Mouse (Mus musculus): Measurements from ENCODE around the gene Sash1. TPM values are rescaled to one million over a fixed set of nuclear protein-coding genes. Genes with fewer than 3 reads are reported as not detected.

Sash1 gene
- total and polyA plus RNA-seq, 3 experiments, result 0.16 TPM; not detected in 2

GRCm38 (mm10) chr10:8686219-8686618, 199.7 kb downstream of the Sash1 start:
- Histone ChIP-seq H3K9me3 (replicated peaks) (peaks cover 39% of the 10 kb centered on the region), H3K27me3 (ENCODE audit: insufficient read depth, low read length) (no peaks in the 10 kb centered on the region), H3K36me3 (replicated peaks) (no peaks in the 10 kb centered on the region), H3K4me3 (ENCODE audit: low read depth, low read length) (no peak overlapping the region), H3K4me1 (ENCODE audit: insufficient read depth, low read depth, low read length) (no peaks in the 10 kb centered on the region)
- no peak for ATAC-seq (ENCODE audit: extremely low read depth, insufficient number of reproducible peaks, low FRiP score, poor library complexity, severe bottlenecking)
- DNase-seq (ENCODE audit: low spot score), result no peak
- TF ChIP-seq TAL1 (conservative IDR thresholded peaks at IDR 0.05; ENCODE audit: low read depth, low read length) (no peak), CTCF (IDR thresholded peaks at IDR 0.05; ENCODE audit: low read depth, low read length) (no peak), GATA2 (IDR thresholded peaks at IDR 0.05; ENCODE audit: borderline replicate concordance, low read depth, low read length) (no peak), POLR2AphosphoS5 (IDR thresholded peaks at IDR 0.05; ENCODE audit: insufficient replicate concordance, low read depth, low read length) (no peak), GATA1 (IDR thresholded peaks at IDR 0.05; ENCODE audit: borderline replicate concordance, low read length) (no peak)

- no peak for ATAC-seq (ENCODE audit: extremely low read depth, insufficient number of reproducible peaks, low FRiP score, poor library complexity, severe bottlenecking)
- TF ChIP-seq POLR2AphosphoS5 (IDR thresholded peaks at IDR 0.05; ENCODE audit: insufficient replicate concordance, low read depth, low read length) (no peak), GATA1 (IDR thresholded peaks at IDR 0.05; ENCODE audit: borderline replicate concordance, low read length) (no peak), TAL1 (conservative IDR thresholded peaks at IDR 0.05; ENCODE audit: low read depth, low read length) (no peak), GATA2 (IDR thresholded peaks at IDR 0.05; ENCODE audit: borderline replicate concordance, low read depth, low read length) (no peak), CTCF (IDR thresholded peaks at IDR 0.05; ENCODE audit: low read depth, low read length) (no peak)
- Histone ChIP-seq H3K4me1 (ENCODE audit: insufficient read depth, low read depth, low read length) (no peaks in the 10 kb centered on the region), H3K9me3 (replicated peaks) (peaks cover 37% of the 10 kb centered on the region), H3K36me3 (replicated peaks) (no peaks in the 10 kb centered on the region), H3K4me3 (ENCODE audit: low read depth, low read length) (no peak overlapping the region), H3K27me3 (ENCODE audit: insufficient read depth, low read length) (no peaks in the 10 kb centered on the region)
- DNase-seq (ENCODE audit: low spot score), result no peak
These were observed 200.6 kb downstream of the Sash1 start for GRCm38 (mm10) chr10:8685269-8685668.

GRCm38 (mm10) chr10:8682900-8683299, 203.0 kb downstream of the Sash1 start:
- no peak for DNase-seq (ENCODE audit: low spot score)
- no peaks in the 10 kb centered on the region for H3K4me1 ChIP-seq (ENCODE audit: insufficient read depth, low read depth, low read length)
- TF ChIP-seq GATA1 (IDR thresholded peaks at IDR 0.05; ENCODE audit: borderline replicate concordance, low read length) (no peak), CTCF (IDR thresholded peaks at IDR 0.05; ENCODE audit: low read depth, low read length) (peak; percentile 61)
- no peaks in the 10 kb centered on the region for H3K27me3 ChIP-seq (ENCODE audit: insufficient read depth, low read length)
- no peaks in the 10 kb centered on the region for H3K36me3 ChIP-seq (replicated peaks)
- H3K9me3 ChIP-seq (replicated peaks), result peaks cover 37% of the 10 kb centered on the region
- ATAC-seq (ENCODE audit: extremely low read depth, insufficient number of reproducible peaks, low FRiP score, poor library complexity, severe bottlenecking), result no peak
- H3K4me3 ChIP-seq (ENCODE audit: low read depth, low read length), result no peak overlapping the region

- Histone ChIP-seq H3K4me3 (ENCODE audit: low read depth, low read length) (no peak overlapping the region), H3K27me3 (ENCODE audit: insufficient read depth, low read length) (no peaks in the 10 kb centered on the region), H3K4me1 (ENCODE audit: insufficient read depth, low read depth, low read length) (no peaks in the 10 kb centered on the region), H3K9me3 (replicated peaks) (peaks cover 35% of the 10 kb centered on the region), H3K36me3 (replicated peaks) (no peaks in the 10 kb centered on the region)
- DNase-seq (ENCODE audit: low spot score), result no peak
- no peak for TF ChIP-seq CTCF (IDR thresholded peaks at IDR 0.05; ENCODE audit: low read depth, low read length)
- TF ChIP-seq GATA1 (IDR thresholded peaks at IDR 0.05; ENCODE audit: borderline replicate concordance, low read length), result no peak
- TF ChIP-seq GATA2 (IDR thresholded peaks at IDR 0.05; ENCODE audit: borderline replicate concordance, low read depth, low read length), result no peak
- TF ChIP-seq TAL1 (conservative IDR thresholded peaks at IDR 0.05; ENCODE audit: low read depth, low read length), result no peak
- no peak for TF ChIP-seq POLR2AphosphoS5 (IDR thresholded peaks at IDR 0.05; ENCODE audit: insufficient replicate concordance, low read depth, low read length)
- ATAC-seq (ENCODE audit: extremely low read depth, insufficient number of reproducible peaks, low FRiP score, poor library complexity, severe bottlenecking), result no peak
These were observed 203.5 kb downstream of the Sash1 start for GRCm38 (mm10) chr10:8682341-8682740.

- Histone ChIP-seq H3K4me3 (ENCODE audit: low read depth, low read length) (no peak overlapping the region), H3K4me1 (ENCODE audit: insufficient read depth, low read depth, low read length) (no peaks in the 10 kb centered on the region), H3K36me3 (replicated peaks) (no peaks in the 10 kb centered on the region), H3K9me3 (replicated peaks) (peaks cover 30% of the 10 kb centered on the region), H3K27me3 (ENCODE audit: insufficient read depth, low read length) (no peaks in the 10 kb centered on the region)
- TF ChIP-seq GATA2 (IDR thresholded peaks at IDR 0.05; ENCODE audit: borderline replicate concordance, low read depth, low read length) (no peak), GATA1 (IDR thresholded peaks at IDR 0.05; ENCODE audit: borderline replicate concordance, low read length) (no peak), POLR2AphosphoS5 (IDR thresholded peaks at IDR 0.05; ENCODE audit: insufficient replicate concordance, low read depth, low read length) (no peak), CTCF (IDR thresholded peaks at IDR 0.05; ENCODE audit: low read depth, low read length) (no peak), TAL1 (conservative IDR thresholded peaks at IDR 0.05; ENCODE audit: low read depth, low read length) (no peak)
- no peak for DNase-seq (ENCODE audit: low spot score)
- no peak for ATAC-seq (ENCODE audit: extremely low read depth, insufficient number of reproducible peaks, low FRiP score, poor library complexity, severe bottlenecking)
These were observed 209.1 kb downstream of the Sash1 start for GRCm38 (mm10) chr10:8676722-8677121.

Measured in G1E (cell line).